Mouse (Mus musculus): ENCODE measurements around the gene Crabp2. TPM values are rescaled to one million over a fixed set of nuclear protein-coding genes. Genes with fewer than 3 reads are reported as not detected.

Gene Crabp2
- polyA plus RNA-seq, 2 experiments from 2014 or later: not detected

GRCm38 (mm10) chr3:87959371-87959770, 10.9 kb downstream of the Crabp2 start:
- no peak for ATAC-seq

GRCm38 (mm10) chr3:87960191-87960585, 11.7 kb downstream of the Crabp2 start:
- ATAC-seq: no peak

DNA sequence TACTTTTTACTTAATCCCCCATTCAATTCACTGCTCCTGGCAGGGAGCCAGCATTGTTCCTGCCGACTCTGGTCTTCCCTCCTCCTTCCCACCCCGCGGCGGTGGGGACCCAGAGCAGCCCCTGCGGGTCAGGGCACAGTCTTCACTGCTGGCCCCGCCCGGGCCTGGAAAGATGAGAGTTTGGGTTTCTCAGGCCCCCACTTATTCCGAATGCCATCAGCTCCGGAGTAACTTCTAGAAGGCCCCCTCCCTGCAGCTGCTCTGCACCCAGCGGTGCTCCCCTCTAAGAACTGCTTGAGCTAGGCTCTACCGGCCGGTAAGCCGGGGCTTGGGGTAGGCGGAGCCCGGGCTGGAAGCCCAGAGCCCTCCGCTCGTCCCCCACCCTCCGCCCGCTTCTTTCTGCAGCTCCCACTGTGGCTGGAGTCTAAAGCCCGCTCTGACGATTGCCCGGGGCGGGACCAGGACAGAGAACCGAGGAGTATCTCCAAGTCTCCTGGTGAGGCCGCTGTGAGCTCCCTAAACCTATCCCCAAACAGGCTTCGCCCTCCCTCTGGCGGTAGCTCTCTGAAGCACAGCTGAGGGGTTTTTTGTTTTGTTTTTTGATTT, 12.2 kb downstream of the Crabp2 start:
- peak; percentile 97 for ATAC-seq

DNA sequence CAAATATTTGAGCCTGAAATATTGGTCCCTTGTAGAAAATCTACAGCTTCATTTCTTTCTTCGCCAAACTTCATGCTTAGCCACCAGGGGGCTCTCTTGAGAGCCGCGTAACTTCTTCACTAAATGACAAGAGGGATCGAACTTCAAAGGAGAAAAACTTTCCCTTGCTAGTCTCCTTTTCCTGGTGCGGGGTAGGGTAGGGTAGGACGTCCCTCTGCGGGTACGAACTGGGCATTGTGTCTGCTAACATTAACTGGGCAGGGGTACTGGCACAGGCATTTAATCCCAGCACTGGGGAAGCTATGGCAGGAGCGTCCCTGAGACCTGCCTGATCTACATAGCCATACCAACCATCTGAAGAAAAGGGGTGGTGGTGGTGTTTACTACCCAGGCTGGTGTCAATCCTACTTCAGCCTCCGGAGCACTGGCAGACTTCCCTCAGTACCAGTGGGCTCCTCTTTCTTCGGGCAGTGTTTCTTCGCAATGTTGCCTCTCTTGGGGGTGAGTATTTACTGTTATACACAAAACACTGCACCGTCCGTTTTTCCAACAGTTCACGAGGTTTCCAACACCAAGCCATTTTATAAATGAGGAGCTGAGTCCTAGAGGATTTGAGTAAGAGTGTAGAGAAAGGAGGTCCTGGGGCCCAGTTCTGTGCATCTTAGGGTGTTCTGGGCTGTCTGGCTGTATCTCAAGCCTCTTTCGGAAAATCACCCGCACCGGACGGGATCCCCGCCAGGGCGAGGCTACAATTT, 21.9 kb downstream of the Crabp2 start:
- peak; percentile 57 for ATAC-seq

- no peak for ATAC-seq
These were observed 22.5 kb downstream of the Crabp2 start, which contains the start of gene Nes for GRCm38 (mm10) chr3:87970939-87971488. Gene Nes (plus strand): TSS chr3:87971078.

DNA sequence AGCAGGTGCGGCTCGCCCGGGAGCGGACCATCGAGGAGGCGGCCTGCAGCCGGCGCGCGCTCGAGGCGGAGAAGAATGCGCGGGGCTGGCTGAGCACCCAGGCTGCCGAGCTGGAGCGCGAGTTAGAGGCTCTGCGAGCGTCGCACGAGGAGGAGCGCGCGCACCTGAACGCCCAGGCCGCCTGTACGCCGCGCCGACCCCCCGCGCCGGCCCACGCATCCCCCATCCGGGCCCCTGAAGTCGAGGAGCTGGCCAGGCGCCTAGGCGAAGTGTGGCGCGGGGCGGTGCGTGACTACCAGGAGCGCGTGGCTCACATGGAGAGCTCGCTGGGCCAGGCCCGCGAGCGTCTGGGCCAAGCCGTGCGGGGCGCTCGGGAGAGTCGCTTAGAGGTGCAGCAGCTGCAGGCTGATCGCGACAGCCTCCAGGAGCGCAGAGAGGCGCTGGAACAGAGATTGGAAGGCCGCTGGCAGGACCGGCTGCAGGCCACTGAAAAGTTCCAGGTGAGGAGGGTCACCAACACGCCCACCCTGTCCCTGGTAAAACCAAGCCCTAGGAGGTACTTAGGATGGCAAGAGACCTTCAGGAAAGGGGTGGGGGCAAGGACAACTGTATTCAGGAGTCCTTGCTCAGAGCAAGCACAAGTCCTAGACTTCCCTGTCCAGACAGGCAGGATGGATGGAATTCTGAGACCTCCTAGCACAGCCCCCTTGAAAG, 23.2 kb downstream of the Crabp2 start:
- no peak for ATAC-seq

DNA sequence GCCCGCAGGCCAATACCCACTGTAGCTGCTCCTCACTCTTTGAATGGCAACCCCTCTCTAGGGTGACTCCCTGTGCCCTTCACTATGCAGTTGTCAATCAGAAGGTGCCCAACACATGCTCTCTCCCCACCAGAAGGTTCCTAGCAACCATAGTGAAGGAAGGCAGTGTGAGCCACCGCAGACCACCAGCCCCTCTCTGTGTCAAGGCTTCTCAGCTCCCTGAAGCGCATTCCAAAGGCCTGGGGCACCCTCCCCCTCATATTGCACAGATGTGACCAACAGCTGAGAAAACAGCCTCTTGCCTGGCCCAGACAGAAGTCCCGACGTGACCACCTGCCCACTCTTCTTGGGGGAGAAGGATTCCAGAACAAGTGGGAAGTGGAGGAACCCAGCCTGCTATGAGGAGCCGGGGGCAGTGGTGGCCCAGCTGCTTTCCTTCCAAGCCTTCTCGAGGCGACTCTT, 23.8 kb downstream of the Crabp2 start:
- ATAC-seq: no peak

DNA sequence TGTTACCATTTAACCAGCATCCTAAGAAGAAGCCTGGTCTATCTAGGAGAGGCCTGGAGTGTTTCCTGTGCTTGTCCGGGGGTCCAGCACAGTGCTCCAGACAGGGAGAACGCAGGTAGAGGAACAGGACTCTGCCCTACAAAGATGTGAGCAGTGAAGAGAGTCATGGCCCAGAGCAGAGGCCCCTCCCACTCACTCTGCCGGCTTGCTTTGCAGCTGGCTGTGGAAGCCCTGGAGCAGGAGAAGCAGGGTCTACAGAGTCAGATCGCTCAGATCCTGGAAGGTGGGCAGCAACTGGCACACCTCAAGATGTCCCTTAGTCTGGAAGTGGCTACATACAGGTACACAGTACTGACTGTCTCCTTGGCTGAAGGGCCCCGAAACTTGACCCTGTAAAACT, 24.3 kb downstream of the Crabp2 start:
- ATAC-seq: no peak

DNA sequence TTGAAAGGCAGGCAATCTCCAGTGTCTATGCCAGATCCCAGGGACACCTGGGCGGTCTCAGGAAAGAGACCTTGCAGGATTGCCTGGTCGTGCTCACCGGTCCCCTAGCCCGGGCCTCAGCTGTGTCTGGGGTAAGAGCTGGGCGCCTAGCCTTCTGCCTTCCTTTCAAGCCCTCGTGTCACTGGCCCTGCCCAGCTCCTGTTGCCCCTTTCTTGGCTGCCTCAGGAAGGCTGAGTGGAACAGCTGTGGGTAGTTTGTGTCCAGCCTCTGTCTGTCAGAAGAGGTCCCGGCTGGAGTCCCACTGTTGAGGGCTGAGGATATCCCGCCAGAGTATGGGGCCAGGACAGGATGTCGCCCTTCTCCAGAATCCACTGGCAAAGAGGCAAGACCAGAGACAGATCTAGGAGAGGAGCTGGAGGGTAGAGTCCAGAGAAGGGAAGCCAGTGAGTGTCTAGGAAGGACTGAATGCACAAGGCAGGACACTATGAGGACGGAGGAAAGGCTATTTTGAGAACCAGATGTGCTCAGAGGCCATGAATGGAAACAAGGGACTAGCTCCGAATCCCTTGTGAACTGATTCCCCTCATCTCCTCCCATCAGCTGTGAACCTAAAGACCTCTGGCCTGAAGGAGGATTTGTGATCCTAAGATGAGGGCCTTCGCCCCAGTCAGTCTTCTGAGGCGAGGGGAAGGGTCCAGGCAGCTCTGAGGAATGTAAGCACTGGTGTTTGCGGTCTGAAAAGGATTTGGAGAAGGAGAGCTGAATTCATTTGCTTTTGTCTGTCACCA, 25.3 kb downstream of the Crabp2 start:
- no peak for ATAC-seq

GRCm38 (mm10) chr3:87974381-87974987, 26.0 kb downstream of the Crabp2 start:
- no peak for ATAC-seq

GRCm38 (mm10) chr3:87979493-87979892, 31.0 kb downstream of the Crabp2 start:
- no peak for ATAC-seq

- no peak for ATAC-seq
These were observed 31.6 kb downstream of the Crabp2 start for GRCm38 (mm10) chr3:87980085-87980484.

DNA sequence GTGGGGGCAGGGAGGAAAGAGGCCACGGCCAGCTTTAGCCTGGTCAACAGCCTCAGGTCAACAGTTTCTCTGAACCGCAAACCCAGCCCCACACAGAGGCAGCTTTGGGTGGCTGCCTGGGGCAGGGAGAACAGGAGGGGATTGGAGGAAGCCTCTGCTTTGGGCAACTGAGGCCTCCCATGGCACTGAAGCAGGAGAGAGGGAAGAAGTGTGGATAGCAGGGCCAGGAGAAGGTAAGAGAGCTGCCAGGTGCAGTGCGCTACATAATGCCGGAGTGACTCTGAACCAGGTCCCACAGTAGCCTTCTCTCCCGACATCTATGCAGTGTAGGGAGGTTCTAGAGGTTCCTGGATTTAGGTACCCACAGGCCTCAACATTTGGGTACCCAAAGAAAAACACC, 32.3 kb downstream of the Crabp2 start:
- no peak for ATAC-seq

DNA sequence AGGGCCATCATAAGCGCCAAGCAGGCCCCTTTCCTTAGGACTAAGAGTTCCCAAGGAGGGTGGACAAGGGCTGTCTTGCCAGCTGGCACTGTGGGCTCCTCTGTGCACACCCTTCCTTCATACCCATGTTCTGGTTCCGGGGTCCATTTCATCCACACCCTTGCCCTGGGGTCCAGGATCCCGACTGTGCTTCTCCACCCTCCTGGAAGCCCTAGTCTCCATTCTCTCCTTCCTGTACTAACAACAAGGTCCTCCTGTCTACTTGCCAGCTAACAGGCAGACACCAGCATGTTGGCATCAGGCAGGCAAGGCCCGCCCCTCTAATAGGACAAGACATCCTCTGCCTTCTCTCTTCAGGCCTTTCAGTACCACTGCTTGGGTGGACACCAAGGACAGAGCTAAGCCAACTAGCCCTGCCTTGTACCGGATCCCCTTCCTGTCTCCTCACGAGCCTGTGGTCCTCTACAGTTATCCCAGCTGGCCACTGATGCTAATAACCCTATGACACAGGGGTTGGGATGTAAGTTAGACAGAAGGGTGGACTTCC, 32.8 kb downstream of the Crabp2 start:
- no peak for ATAC-seq

- no peak for ATAC-seq
These were observed 33.7 kb downstream of the Crabp2 start for GRCm38 (mm10) chr3:87981894-87982835.

- no peak for ATAC-seq
These were observed 34.6 kb downstream of the Crabp2 start for GRCm38 (mm10) chr3:87982836-87983601.

GRCm38 (mm10) chr3:87983627-87984026, 35.2 kb downstream of the Crabp2 start:
- no peak for ATAC-seq

DNA sequence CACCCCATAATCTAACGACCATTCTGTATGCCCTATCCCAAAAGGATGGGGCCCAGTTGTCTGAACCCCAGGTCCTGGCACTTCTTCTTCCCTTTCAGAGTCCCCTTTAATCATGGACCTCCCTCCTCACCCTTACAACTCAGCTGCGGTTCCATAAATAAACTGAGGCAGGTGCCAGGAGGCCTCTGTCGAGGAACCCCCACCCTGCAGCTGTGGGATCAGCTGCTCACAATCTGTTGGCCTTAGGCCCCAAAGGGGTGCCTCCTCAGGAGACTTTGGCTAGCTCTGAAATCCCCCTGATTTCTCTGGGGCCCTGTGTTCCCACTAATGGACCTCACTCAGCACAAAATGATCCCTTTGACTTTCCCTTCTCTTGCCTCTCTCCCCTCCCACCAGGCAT, 35.6 kb downstream of the Crabp2 start:
- no peak for ATAC-seq

GRCm38 (mm10) chr3:87985505-87986320, 37.2 kb downstream of the Crabp2 start:
- no peak for ATAC-seq
